Mouse (Mus musculus) liver, embryonic 16.5 days (tissue): Measurements from ENCODE around the gene Rad23b. TPM values are rescaled to one million over a fixed set of nuclear protein-coding genes. Genes with fewer than 3 reads are reported as not detected.

Experiments used
- ATAC-seq: fragments of 200-750 bp; cut with Nextera tagmentation; 2 replicates; pipeline ENCODE4 v1.8.0; 2017; ENCODE audit warnings: low read depth, mild to moderate bottlenecking, moderate number of reproducible peaks, moderate library complexity
- H3K27ac ChIP-seq: fragments of 300-500 bp; sonication (generic); 2 replicates; pipeline ENCODE4 v1.5.1; 2014; ENCODE audit warnings: mild to moderate bottlenecking, low read length
- H3K27me3 ChIP-seq: fragments of 300-500 bp; sonication (generic); 2 replicates; pipeline ENCODE4 v1.6.1; 2014; ENCODE audit warnings: low read depth, low read length, mixed read lengths; ENCODE audit not compliant: control insufficient read depth, insufficient read depth
- H3K36me3 ChIP-seq: fragments of 300-500 bp; sonication (generic); 2 replicates; pipeline ENCODE4 v1.6.1; 2014; ENCODE audit warnings: mild to moderate bottlenecking; ENCODE audit not compliant: control insufficient read depth, insufficient read depth
- H3K4me1 ChIP-seq: fragments of 300-500 bp; sonication (generic); 2 replicates; pipeline ENCODE4 v1.6.1; 2014; ENCODE audit warnings: low read depth, low read length, mixed read lengths; ENCODE audit not compliant: control insufficient read depth
- H3K4me2 ChIP-seq: fragments of 300-500 bp; sonication (generic); 2 replicates; pipeline ENCODE4 v1.6.1; 2014; ENCODE audit warnings: low read depth, low read length, mixed read lengths
- H3K4me3 ChIP-seq: fragments of 300-500 bp; sonication (generic); 2 replicates; pipeline ENCODE4 v1.5.1; 2014; ENCODE audit warnings: low read depth, mild to moderate bottlenecking, low read length
- H3K9ac ChIP-seq: fragments of 300-500 bp; sonication (generic); 2 replicates; pipeline ENCODE4 v1.6.1; 2014; ENCODE audit warnings: low read depth, low read length
- H3K9me3 ChIP-seq: fragments of 300-500 bp; sonication (generic); replicated peaks from 2 replicates; pipeline ENCODE4 v1.6.1; 2016; ENCODE audit warnings: low read length; ENCODE audit not compliant: control insufficient read depth
- WGBS: fragments of 180-500 bp; shearing (Covaris S2); extraction: QIAGEN DNeasy Blood & Tissue Kit; methylation state at CpG from one replicate; pipeline ENCODE4 v1.1.7; 2014; ENCODE audit not compliant: insufficient replicate concordance; 5-methylcytosine and 5-hydroxymethylcytosine counted together
- polyA plus RNA-seq: library from polyadenylated mRNA; unstranded; fragments of >200 nt; fragmentation: Nextera tagmentation; extraction: Ambion mirVana; gene quantifications from 2 replicates; pipeline ENCODE4 v1.2.1, GENCODE M21; 2015

The Rad23b gene
- polyA plus RNA-seq, 1 experiment from 2014 or later, result 31.8 TPM

GRCm38 (mm10) chr4:55350219-55350931 lies 532 bp downstream of the Rad23b start:
- H3K4me1 ChIP-seq, result peaks cover 34% of the 10 kb centered on the region
- peak; percentile 22 for ATAC-seq
- WGBS, result under 1% methylated on average over 65 of the region's 66 CpGs
- H3K9me3 ChIP-seq, result no peaks in the 10 kb centered on the region
- H3K27ac ChIP-seq, result peak overlapping the region; percentile 75
- peak overlapping the region; percentile 87 for H3K9ac ChIP-seq
- H3K36me3 ChIP-seq, result no peaks in the 10 kb centered on the region
- H3K4me3 ChIP-seq, result peak overlapping the region; percentile 77
- H3K27me3 ChIP-seq, result no peaks in the 10 kb centered on the region
- peak overlapping the region; percentile 65 for H3K4me2 ChIP-seq

- Histone ChIP-seq H3K9me3 (no peaks in the 10 kb centered on the region), H3K4me2 (peak overlapping the region; percentile 65), H3K9ac (peak overlapping the region; percentile 87), H3K27me3 (no peaks in the 10 kb centered on the region), H3K4me1 (peaks cover 34% of the 10 kb centered on the region), H3K27ac (0 out of 2 replicates have a peak overlapping the region, but pooled peaks have one; percentile 75), H3K4me3 (peak overlapping the region; percentile 77), H3K36me3 (no peaks in the 10 kb centered on the region; the same call in 1 of the 2 replicates)
- no peak for ATAC-seq
- 7% methylated on average over 12 of the region's 12 CpGs for WGBS
These were observed 1.2 kb downstream of the Rad23b start for GRCm38 (mm10) chr4:55351037-55351436.

DNA sequence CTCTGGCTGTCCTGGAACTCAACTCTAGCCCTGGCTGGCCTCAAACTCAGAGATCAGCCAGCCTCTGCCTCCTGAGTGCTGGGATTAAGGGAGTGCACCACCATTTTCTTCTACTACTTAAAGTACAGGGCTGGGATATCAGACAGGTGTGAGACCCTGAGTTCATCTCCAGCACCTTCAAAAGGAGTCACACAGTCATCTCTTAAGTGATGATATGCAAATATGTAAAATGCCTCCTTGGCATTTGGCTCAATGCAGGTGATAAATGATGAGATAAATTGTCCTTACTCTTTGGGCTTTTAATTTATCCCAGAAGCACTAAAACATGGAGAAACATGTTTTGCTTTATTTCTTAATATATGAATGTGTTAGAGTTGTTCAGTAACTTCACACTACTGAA lies 2.0 kb downstream of the Rad23b start:
- Histone ChIP-seq H3K9ac (peak overlapping the region; percentile 28; the same call in 1 of the 2 replicates), H3K4me1 (peaks cover 34% of the 10 kb centered on the region), H3K9me3 (no peaks in the 10 kb centered on the region), H3K4me2 (peak overlapping the region; percentile 34), H3K27ac (no peak overlapping the region), H3K36me3 (no peaks in the 10 kb centered on the region; the same call in 1 of the 2 replicates), H3K27me3 (no peaks in the 10 kb centered on the region), H3K4me3 (peak overlapping the region; percentile 26; the same call in 1 of the 2 replicates)
- ATAC-seq, result no peak

DNA sequence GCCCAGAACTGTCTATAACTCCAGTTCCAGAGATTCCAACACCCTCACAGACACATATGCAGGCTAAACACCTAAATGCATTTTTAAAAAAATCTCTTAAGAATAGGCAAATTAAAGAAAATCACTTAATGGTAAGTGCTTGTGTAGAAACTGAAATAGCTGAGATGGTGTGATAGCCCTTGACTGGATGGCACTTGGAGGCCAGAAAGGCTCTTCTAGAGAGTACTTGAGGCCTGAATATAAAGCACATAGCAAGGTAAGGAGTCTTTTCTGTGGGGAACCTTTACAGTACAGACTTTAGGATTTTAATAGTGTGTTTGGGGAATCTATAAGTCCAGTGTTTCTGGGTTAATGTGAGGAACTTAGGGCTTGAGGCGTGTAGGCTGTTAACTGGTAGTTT lies 4.2 kb downstream of the Rad23b start:
- no peak overlapping the region for H3K4me2 ChIP-seq
- H3K27ac ChIP-seq, result no peak overlapping the region
- 76% methylated on average over 1 of the region's 1 CpGs for WGBS

DNA sequence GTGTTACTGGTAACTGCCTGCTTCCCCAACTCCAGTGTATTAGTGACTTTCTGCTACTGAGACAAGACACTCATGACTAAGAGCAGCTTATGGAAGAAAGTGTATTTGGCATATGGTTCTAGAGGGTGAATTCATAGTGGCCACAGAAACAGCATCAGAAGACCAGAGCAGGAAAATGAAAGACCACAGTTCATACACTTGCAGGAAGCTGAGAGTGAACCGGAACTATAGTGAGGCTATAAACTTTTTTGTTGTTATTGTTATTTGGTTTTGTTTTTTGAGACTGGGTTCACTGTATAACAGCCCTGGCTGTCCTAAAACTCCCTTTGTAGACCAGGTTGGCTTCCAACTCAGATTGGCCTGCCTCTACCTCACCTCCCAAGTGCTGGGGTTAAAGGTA lies 6.0 kb downstream of the Rad23b start:
- no peak overlapping the region for H3K27ac ChIP-seq
- H3K27me3 ChIP-seq, result no peaks in the 10 kb centered on the region
- H3K4me2 ChIP-seq, result no peak overlapping the region
- H3K9me3 ChIP-seq, result no peaks in the 10 kb centered on the region
- ATAC-seq, result no peak
- H3K4me1 ChIP-seq, result peaks cover 22% of the 10 kb centered on the region
- no peak overlapping the region for H3K4me3 ChIP-seq
- H3K9ac ChIP-seq, result no peak overlapping the region
- 79% methylated on average over 1 of the region's 1 CpGs for WGBS
- H3K36me3 ChIP-seq, result no peaks in the 10 kb centered on the region; the same call in 1 of the 2 replicates

More for the DNA sequence above, 4.2 kb downstream of the Rad23b start:
- no peaks in the 10 kb centered on the region; the same call in 1 of the 2 replicates for H3K36me3 ChIP-seq
- H3K9ac ChIP-seq, result no peak overlapping the region
- no peak for ATAC-seq
- H3K27me3 ChIP-seq, result no peaks in the 10 kb centered on the region
- peaks cover 24% of the 10 kb centered on the region for H3K4me1 ChIP-seq
- no peaks in the 10 kb centered on the region for H3K9me3 ChIP-seq
- peak overlapping the region; percentile 5; the same call in 1 of the 2 replicates for H3K4me3 ChIP-seq

DNA sequence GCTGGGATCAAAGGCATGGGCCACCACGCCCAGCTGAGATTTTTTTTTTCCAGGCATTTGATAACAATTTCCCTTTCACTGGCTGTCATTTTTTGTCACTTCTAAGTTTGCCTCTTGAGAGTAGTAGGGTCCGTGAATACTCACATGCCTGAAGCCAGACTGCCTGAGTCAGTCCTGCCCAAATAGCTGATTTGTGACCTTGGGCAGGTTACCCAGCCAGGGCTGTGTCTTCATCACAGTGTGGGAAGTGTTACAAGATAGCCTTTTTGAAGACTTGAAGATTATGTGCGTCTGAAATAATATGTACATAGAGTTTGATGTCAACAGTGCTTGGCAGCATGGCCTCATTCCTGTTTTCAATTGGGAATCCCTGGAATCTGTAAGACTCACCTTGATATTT lies 6.9 kb downstream of the Rad23b start:
- Histone ChIP-seq H3K9ac (no peak overlapping the region), H3K4me3 (no peak overlapping the region), H3K9me3 (no peaks in the 10 kb centered on the region), H3K27me3 (no peaks in the 10 kb centered on the region), H3K4me1 (peaks cover 20% of the 10 kb centered on the region), H3K4me2 (no peak overlapping the region), H3K36me3 (no peaks in the 10 kb centered on the region; the same call in 1 of the 2 replicates), H3K27ac (no peak overlapping the region)
- ATAC-seq, result no peak
- WGBS, result 69% methylated on average over 3 of the region's 3 CpGs

DNA sequence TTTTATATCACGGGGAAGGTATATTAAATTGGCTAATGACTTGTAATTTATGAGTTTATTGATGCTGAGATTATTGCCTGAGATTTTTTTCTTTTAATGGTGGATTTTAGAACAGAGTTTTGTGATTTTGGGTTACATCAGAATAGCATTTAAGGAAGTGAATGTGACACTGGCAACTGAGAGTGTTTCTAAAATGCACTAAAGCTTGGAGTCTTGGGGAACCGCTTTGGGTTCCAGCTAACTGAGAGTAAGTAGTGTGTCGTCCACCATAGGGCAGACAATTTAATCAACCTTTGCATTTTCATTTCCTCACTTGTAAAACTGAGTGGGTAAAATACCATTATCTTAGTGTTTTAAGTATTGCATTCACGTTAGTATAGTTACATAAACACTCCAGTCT lies 14.0 kb downstream of the Rad23b start:
- WGBS, result 83% methylated on average over 4 of the region's 4 CpGs
- H3K4me3 ChIP-seq, result no peak overlapping the region
- no peak overlapping the region for H3K27ac ChIP-seq
- H3K27me3 ChIP-seq, result no peaks in the 10 kb centered on the region
- H3K9ac ChIP-seq, result no peak overlapping the region
- peaks cover 5% of the 10 kb centered on the region; the same call in 1 of the 2 replicates for H3K36me3 ChIP-seq
- H3K4me1 ChIP-seq, result no peaks in the 10 kb centered on the region
- H3K4me2 ChIP-seq, result no peak overlapping the region
- H3K9me3 ChIP-seq, result no peaks in the 10 kb centered on the region
- ATAC-seq, result no peak

- no peak overlapping the region for H3K4me2 ChIP-seq
- WGBS, result 69% methylated on average over 4 of the region's 4 CpGs
- no peaks in the 10 kb centered on the region for H3K27me3 ChIP-seq
- peak; percentile 39; the same call in 1 of the 2 replicates for ATAC-seq
- H3K36me3 ChIP-seq, result peaks cover 7% of the 10 kb centered on the region; the same call in 1 of the 2 replicates
- H3K4me1 ChIP-seq, result no peaks in the 10 kb centered on the region
- H3K4me3 ChIP-seq, result no peak overlapping the region
- no peaks in the 10 kb centered on the region for H3K9me3 ChIP-seq
- no peak overlapping the region for H3K27ac ChIP-seq
- no peak overlapping the region for H3K9ac ChIP-seq
These were observed 14.5 kb downstream of the Rad23b start for GRCm38 (mm10) chr4:55364374-55364773.

GRCm38 (mm10) chr4:55366014-55366413 lies 16.2 kb downstream of the Rad23b start:
- no peak overlapping the region for H3K9ac ChIP-seq
- no peaks in the 10 kb centered on the region for H3K27me3 ChIP-seq
- no peak for ATAC-seq
- H3K4me1 ChIP-seq, result no peaks in the 10 kb centered on the region
- H3K27ac ChIP-seq, result no peak overlapping the region
- no peak overlapping the region for H3K4me2 ChIP-seq
- WGBS, result 10% methylated on average over 1 of the region's 1 CpGs
- H3K4me3 ChIP-seq, result no peak overlapping the region
- H3K36me3 ChIP-seq, result peaks cover 11% of the 10 kb centered on the region
- no peaks in the 10 kb centered on the region for H3K9me3 ChIP-seq
